Mouse (Mus musculus) heart, adult 2 months (tissue): ENCODE results near the gene Cacna1s.

Experiments used
- CTCF ChIP-seq: fragments of 200-600 bp; IDR thresholded peaks from 2 replicates; pipeline ENCODE4 v1.8.1; 2022; ENCODE audit warnings: antibody characterized with exemption, mild to moderate bottlenecking, moderate library complexity
- EP300 ChIP-seq: fragments of 200-500 bp; IDR thresholded peaks from 2 replicates; pipeline ENCODE4 v1.6.1; 2011; ENCODE audit warnings: low read depth, low read length, control low read depth; ENCODE audit not compliant: insufficient read depth
- POLR2A ChIP-seq: fragments of 200-500 bp; IDR thresholded peaks from 2 replicates; pipeline ENCODE4 v1.6.1; 2011; ENCODE audit warnings: mild to moderate bottlenecking, low read depth, low read length, control low read depth; ENCODE audit not compliant: insufficient read depth

DNA sequence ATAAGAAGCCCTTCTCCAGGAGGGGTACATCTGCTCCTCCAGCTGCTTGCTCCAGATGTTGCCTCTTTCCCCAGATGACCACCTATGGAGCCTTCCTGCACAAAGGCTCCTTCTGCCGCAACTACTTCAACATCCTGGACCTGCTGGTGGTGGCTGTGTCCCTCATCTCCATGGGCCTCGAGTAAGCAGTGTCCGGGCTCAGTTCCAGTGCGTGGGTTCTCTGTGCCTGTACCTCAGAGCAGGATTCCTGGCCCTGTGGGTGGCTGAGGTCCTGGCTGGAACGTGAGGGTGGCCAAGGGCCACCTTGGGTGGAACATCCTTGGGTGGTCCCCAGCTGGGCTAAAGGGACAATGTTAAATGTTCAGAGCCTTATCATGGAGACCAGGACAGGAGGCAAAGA is 42.3 kb downstream of the Cacna1s start:
- TF ChIP-seq POLR2A = no peak
- TF ChIP-seq CTCF = no peak
- TF ChIP-seq EP300 = no peak
